ENCODE assay signal across 8 mouse cellular contexts in the genomic region with DNA sequence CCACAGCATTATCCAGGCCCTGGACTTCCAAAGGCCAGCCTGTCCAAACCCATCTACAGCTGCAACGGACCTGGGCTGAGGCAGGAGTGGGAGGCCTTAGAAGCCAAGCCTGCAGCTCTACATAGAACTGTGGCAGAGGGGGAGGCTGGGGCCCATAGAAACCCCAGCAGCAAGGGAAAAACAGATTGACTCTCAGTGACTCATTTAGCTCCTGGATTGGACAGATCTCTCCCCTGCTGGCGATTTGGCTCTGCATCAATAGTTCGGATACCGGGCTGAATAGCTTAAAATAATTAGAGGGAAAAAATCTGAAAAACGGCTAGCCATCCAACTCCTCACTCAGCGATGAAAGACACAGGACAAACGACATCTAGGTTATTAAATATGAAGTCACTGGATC.
DNase-seq lines count a peak whose midpoint lies in the region; ATAC-seq and TF ChIP-seq lines count a peak whose summit lies in the region.

No protein-coding gene starts in this region.

- no peaks in the 10 kb centered on the region for H3K9me3 ChIP-seq in hindbrain, embryonic 12.5 days (replicated peaks)
- H3K9me3 ChIP-seq in hindbrain, embryonic 11.5 days (ENCODE audit: control insufficient read depth, low read length): no peaks in the 10 kb centered on the region
- H3K9me3 ChIP-seq in forebrain, postnatal 0 days (ENCODE audit: low read length): no peaks in the 10 kb centered on the region

- no peaks in the 10 kb centered on the region for H3K27me3 ChIP-seq in hindbrain, embryonic 12.5 days
- no peaks in the 10 kb centered on the region for H3K27me3 ChIP-seq in hindbrain, embryonic 11.5 days (ENCODE audit: control insufficient read depth, insufficient read depth, low read length)
- H3K27me3 ChIP-seq in forebrain, postnatal 0 days (ENCODE audit: insufficient read depth, low read length): no peaks in the 10 kb centered on the region

- H3K4me2 ChIP-seq in hindbrain, embryonic 12.5 days (replicated peaks): no peak overlapping the region
- no peak overlapping the region for H3K4me2 ChIP-seq in hindbrain, embryonic 11.5 days (replicated peaks; ENCODE audit: low read depth, low read length)
- no peak overlapping the region for H3K4me2 ChIP-seq in forebrain, postnatal 0 days (ENCODE audit: low read depth)

- no peak overlapping the region for H3K4me3 ChIP-seq in hindbrain, embryonic 12.5 days
- no peak overlapping the region for H3K4me3 ChIP-seq in hindbrain, embryonic 11.5 days (ENCODE audit: low read depth, low read length)
- no peak overlapping the region for H3K4me3 ChIP-seq in forebrain, postnatal 0 days (ENCODE audit: low read depth, low read length)

- 0 out of 2 replicates have a peak overlapping the region, but pooled peaks have one; percentile 19 for H3K27ac ChIP-seq in hindbrain, embryonic 12.5 days
- no peak overlapping the region for H3K27ac ChIP-seq in hindbrain, embryonic 11.5 days (ENCODE audit: low read depth, low read length)
- H3K27ac ChIP-seq in forebrain, postnatal 0 days (ENCODE audit: low read depth, low read length): 0 out of 2 replicates have a peak overlapping the region, but pooled peaks have one; percentile 57

- H3K4me1 ChIP-seq in hindbrain, embryonic 12.5 days: no peaks in the 10 kb centered on the region
- H3K4me1 ChIP-seq in hindbrain, embryonic 11.5 days (replicated peaks; ENCODE audit: control insufficient read depth, insufficient read depth, low read length): no peaks in the 10 kb centered on the region
- H3K4me1 ChIP-seq in forebrain, postnatal 0 days (ENCODE audit: insufficient read depth): no peaks in the 10 kb centered on the region

- no peak overlapping the region for H3K9ac ChIP-seq in hindbrain, embryonic 12.5 days
- no peak overlapping the region for H3K9ac ChIP-seq in hindbrain, embryonic 11.5 days (ENCODE audit: low read depth, low read length)
- no peak overlapping the region for H3K9ac ChIP-seq in forebrain, postnatal 0 days

- no peaks in the 10 kb centered on the region for H3K36me3 ChIP-seq in hindbrain, embryonic 12.5 days
- no peaks in the 10 kb centered on the region for H3K36me3 ChIP-seq in hindbrain, embryonic 11.5 days (ENCODE audit: control insufficient read depth, insufficient read depth, low read length)
- no peaks in the 10 kb centered on the region for H3K36me3 ChIP-seq in forebrain, postnatal 0 days (ENCODE audit: insufficient read depth)

- no peak for DNase-seq in hindbrain, embryonic 11.5 days (ENCODE audit: low spot score)
- DNase-seq in forebrain, postnatal 0 days: peak; percentile 73
- DNase-seq in layer of hippocampus, postnatal 36 days: peak; percentile 76 to 83
- DNase-seq in right cerebral cortex, postnatal 25 days: peak; percentile 46
- DNase-seq in kidney, adult 18-20 months: no peak
- no peak for DNase-seq in embryo, embryonic 10.5 days (ENCODE audit: low spot score)

- no peak for TF ChIP-seq CTCF in forebrain, postnatal 0 days (IDR thresholded peaks at IDR 0.05; ENCODE audit: low read depth)

- peak; percentile 52; the same call in 1 of the 2 replicates for ATAC-seq in hindbrain, embryonic 12.5 days (ENCODE audit: low FRiP score)
- no peak for ATAC-seq in hindbrain, embryonic 11.5 days (ENCODE audit: low FRiP score)
- ATAC-seq in forebrain, postnatal 0 days: peak; percentile 89
- ATAC-seq in erythroblast, adult 5-6 weeks (replicated peaks; ENCODE audit: low FRiP score, poor library complexity, severe bottlenecking): no peak

- WGBS in hindbrain, embryonic 12.5 days: 62% methylated on average over 7 of the region's 7 CpGs
- WGBS in hindbrain, embryonic 11.5 days: 79% methylated on average over 7 of the region's 7 CpGs
- 16% methylated on average over 7 of the region's 7 CpGs for WGBS in forebrain, postnatal 0 days

Comparison
In these comparisons a context has a peak if more than half of its experiments do, and no peak if none do; other contexts are left out.
1. ATAC-seq: peak in hindbrain, embryonic 12.5 days (single experiment) and forebrain, postnatal 0 days (single experiment); none in hindbrain, embryonic 11.5 days (single experiment) and erythroblast, adult 5-6 weeks (single experiment).
2. DNase-seq: peak in forebrain, postnatal 0 days (single experiment), layer of hippocampus, postnatal 36 days (2 of 2) and right cerebral cortex, postnatal 25 days (single experiment); none in hindbrain, embryonic 11.5 days (single experiment), kidney, adult 18-20 months (single experiment) and embryo, embryonic 10.5 days (single experiment).